Comparison of ENCODE assay signal across 12 mouse cellular contexts in genomic region chr14:32827165-32827564, GRCm38 (mm10). TPM values are rescaled to one million over a fixed set of nuclear protein-coding genes. Genes with fewer than 3 reads are reported as not detected.
DNase-seq lines count a peak whose midpoint lies in the region; ATAC-seq and TF ChIP-seq lines count a peak whose summit lies in the region.
"Had no signal": no experiment of that assay in that cellular context is flagged by ENCODE, and none has a peak within 500 bp of the region (broad histone marks: within the 10 kb centered on the region; RNA-seq: fewer than 3 reads in every experiment).

No protein-coding gene starts in this region.

- no peak overlapping the region for H3K9ac ChIP-seq in heart, adult 2 months (ENCODE audit: low read depth, low read length)
- H3K9ac ChIP-seq in kidney, embryonic 15.5 days, result no peak overlapping the region
- H3K9ac ChIP-seq: hindbrain, embryonic 13.5 days; limb, embryonic 13.5 days had no signal

- H3K4me3 ChIP-seq in heart, adult 2 months, result no peak overlapping the region
- H3K4me3 ChIP-seq in kidney, embryonic 15.5 days (replicated peaks), result no peak overlapping the region
- H3K4me3 ChIP-seq: erythroblast, embryonic 14.5 days; hindbrain, embryonic 13.5 days; limb, embryonic 13.5 days had no signal

- DNase-seq in adrenal gland, postnatal 10 days, result peak; percentile 25
- DNase-seq in adrenal gland, postnatal 4 days (ENCODE audit: low spot score in 2 of 2), result no peak
- DNase-seq in heart, adult 2 months, result peak; percentile 63 to 64
- peak; percentile 44 to 82 for DNase-seq in lung, postnatal 4 days
- DNase-seq in left cerebral cortex, postnatal 25 days (ENCODE audit: low spot score in 2 of 2), result no peak
- DNase-seq in right cerebral cortex, postnatal 4 days, result no peak
- no peak for DNase-seq in cerebellum, postnatal 25 days

- H3K36me3 ChIP-seq in heart, adult 2 months (ENCODE audit: control insufficient read depth, insufficient read depth, low read length), result no peaks in the 10 kb centered on the region
- no peaks in the 10 kb centered on the region for H3K36me3 ChIP-seq in kidney, embryonic 15.5 days
- H3K36me3 ChIP-seq: hindbrain, embryonic 13.5 days; limb, embryonic 13.5 days had no signal

- no peak overlapping the region for H3K4me2 ChIP-seq in kidney, embryonic 15.5 days
- H3K4me2 ChIP-seq: hindbrain, embryonic 13.5 days; limb, embryonic 13.5 days had no signal

- H3K27ac ChIP-seq in heart, adult 2 months, result no peak overlapping the region
- peak overlapping the region; percentile 63 for H3K27ac ChIP-seq in kidney, embryonic 15.5 days
- H3K27ac ChIP-seq: hindbrain, embryonic 13.5 days had no signal

- no peaks in the 10 kb centered on the region for H3K27me3 ChIP-seq in heart, adult 2 months (ENCODE audit: control insufficient read depth, insufficient read depth, low read length)
- 0 out of 2 replicates have a peak, but pooled peaks cover 3% of the 10 kb centered on the region for H3K27me3 ChIP-seq in kidney, embryonic 15.5 days
- H3K27me3 ChIP-seq: hindbrain, embryonic 13.5 days; limb, embryonic 13.5 days had no signal

- intact Hi-C loops in heart, adult 2 months (cut with DNase I), result no loop called here
- intact Hi-C loops in left cerebral cortex, postnatal 25 days (cut with DNase I), result loop anchor here (5.0 kb wide), 1 partner anchor 130 kb away; no protein-coding TSS in a partner anchor

- 55% methylated on average over 4 of the region's 4 CpGs for WGBS in heart, adult 2 months
- 39% methylated on average over 4 of the region's 4 CpGs for WGBS in kidney, embryonic 15.5 days

- no peak for TF ChIP-seq CTCF in heart, adult 2 months (IDR thresholded peaks at IDR 0.05)

- no peaks in the 10 kb centered on the region for H3K79me2 ChIP-seq in heart, adult 2 months (replicated peaks; ENCODE audit: control insufficient read depth, insufficient read depth, low read length)

- ATAC-seq in kidney, embryonic 15.5 days (replicated peaks; ENCODE audit: low FRiP score), result no peak
- ATAC-seq: midbrain, embryonic 16.5 days had no signal

- 0 out of 2 replicates have a peak, but pooled peaks cover 2% of the 10 kb centered on the region for H3K9me3 ChIP-seq in kidney, embryonic 15.5 days (replicated peaks)
- H3K9me3 ChIP-seq: limb, embryonic 13.5 days had no signal

- peaks cover 13% of the 10 kb centered on the region; the same call in 1 of the 2 replicates for H3K4me1 ChIP-seq in heart, adult 2 months (ENCODE audit: control insufficient read depth, insufficient read depth, low read length)
- H3K4me1 ChIP-seq in kidney, embryonic 15.5 days, result peaks cover 44% of the 10 kb centered on the region

- TF ChIP-seq POLR2A in heart, adult 2 months (IDR thresholded peaks at IDR 0.05; ENCODE audit: insufficient read depth, low read depth, low read length), result no peak

- no peak for TF ChIP-seq EP300 in heart, adult 2 months (IDR thresholded peaks at IDR 0.05; ENCODE audit: insufficient read depth, low read depth, low read length)

RNA-seq across cellular contexts. Expression of gene Fam170b, which starts 6.6 kb away (rescaled TPM):
- not detected for total RNA-seq in adrenal gland, postnatal 10 days (2021)
- total RNA-seq in adrenal gland, postnatal 4 days (2021), result not detected
- not detected for total RNA-seq in heart, adult 2 months (2021)
- polyA plus RNA-seq in heart, adult 2 months (2012; rRNA removed), result 0.09 and 0.10 TPM in 2 replicates
- polyA plus RNA-seq in kidney, embryonic 15.5 days (2015; fragmentation: Nextera tagmentation; extraction: Ambion mirVana), result 0.06 and 0.13 TPM in 2 replicates
- total RNA-seq in left cerebral cortex, postnatal 25 days (2021), result not detected
- polyA plus RNA-seq: erythroblast, embryonic 14.5 days; hindbrain, embryonic 13.5 days; limb, embryonic 13.5 days had no signal

RNA-seq across cellular contexts. Expression of gene Vstm4, which starts 29.4 kb away (rescaled TPM):
- 10 to 100 TPM; 23.5 to 24.7 TPM for total RNA-seq in adrenal gland, postnatal 10 days (2021)
- 10 to 100 TPM; 35.3 to 40.6 TPM for total RNA-seq in adrenal gland, postnatal 4 days (2021)
- 10 to 100 TPM in 1 of 2 experiments, 1 to 10 TPM in 1; 9.2 to 11.7 TPM for total RNA-seq in heart, adult 2 months (2021)
- 6.6 and 12.6 TPM in 2 replicates for polyA plus RNA-seq in heart, adult 2 months (2012; rRNA removed)
- 35.8 and 39.7 TPM in 2 replicates for polyA plus RNA-seq in kidney, embryonic 15.5 days (2015; fragmentation: Nextera tagmentation; extraction: Ambion mirVana)
- total RNA-seq in left cerebral cortex, postnatal 25 days (2021), result 1 to 10 TPM; 3.3 to 4.7 TPM
- polyA plus RNA-seq: erythroblast, embryonic 14.5 days had no signal

RNA-seq across cellular contexts. Expression of gene Tmem273, which starts 41.4 kb away (rescaled TPM):
- 1 to 10 TPM; 1.7 to 2.2 TPM for total RNA-seq in adrenal gland, postnatal 10 days (2021)
- total RNA-seq in adrenal gland, postnatal 4 days (2021), result 1 to 10 TPM in 1 of 2 experiments, under 1 TPM in 1; 0.73 to 1.2 TPM
- total RNA-seq in heart, adult 2 months (2021), result under 1 TPM; 0.50 to 0.86 TPM
- 1.1 and 1.3 TPM in 2 replicates for polyA plus RNA-seq in heart, adult 2 months (2012; rRNA removed)
- polyA plus RNA-seq in kidney, embryonic 15.5 days (2015; fragmentation: Nextera tagmentation; extraction: Ambion mirVana), result 0.85 and 1.1 TPM in 2 replicates
- total RNA-seq in left cerebral cortex, postnatal 25 days (2021), result 1 to 10 TPM; 1.0 to 1.9 TPM
- polyA plus RNA-seq: erythroblast, embryonic 14.5 days had no signal

Comparison
In these comparisons a context has a peak if more than half of its experiments do, and no peak if none do; other contexts are left out.
1. DNase-seq: peak in adrenal gland, postnatal 10 days (single experiment), heart, adult 2 months (2 of 2) and lung, postnatal 4 days (2 of 2); none in adrenal gland, postnatal 4 days (0 of 2), left cerebral cortex, postnatal 25 days (0 of 2), right cerebral cortex, postnatal 4 days (single experiment) and cerebellum, postnatal 25 days (0 of 2).